Mouse (Mus musculus) neutrophil, adult 5-6 weeks (primary cell): ENCODE results near the gene Nectin1. TPM values are rescaled to one million over a fixed set of nuclear protein-coding genes. Genes with fewer than 3 reads are reported as not detected.

Source experiments
- ATAC-seq: fragments of 151-379, 151-347 bp; 2 replicates; pipeline ENCODE4 v1.8.0; 2017; ENCODE audit warnings: mild to moderate bottlenecking, moderate TSS enrichment; ENCODE audit not compliant: insufficient number of reproducible peaks, poor library complexity, low FRiP score, severe bottlenecking; ENCODE audit errors: extremely low read depth
- total RNA-seq: library from RNA; stranded (forward); fragments of 200-1000 nt; gene quantifications from 2 replicates; pipeline ENCODE4 v1.2.3, GENCODE M21; 2017

Gene Nectin1
- total RNA-seq, 1 experiment from 2014 or later: 2.6 TPM

GRCm38 (mm10) chr9:43737331-43737730, 6.5 kb upstream of the Nectin1 start:
- no peak for ATAC-seq

GRCm38 (mm10) chr9:43737871-43738292, 5.9 kb upstream of the Nectin1 start:
- no peak for ATAC-seq

GRCm38 (mm10) chr9:43738480-43739084, 5.2 kb upstream of the Nectin1 start:
- ATAC-seq: no peak

- ATAC-seq: no peak
These were observed 2.5 kb upstream of the Nectin1 start for GRCm38 (mm10) chr9:43741277-43741676.

GRCm38 (mm10) chr9:43742066-43742465, 1.7 kb upstream of the Nectin1 start:
- no peak for ATAC-seq

GRCm38 (mm10) chr9:43742902-43743646, 710 bp upstream of the Nectin1 start:
- ATAC-seq: no peak; the same call in 1 of the 2 replicates

GRCm38 (mm10) chr9:43744138-43744981, 576 bp downstream of the Nectin1 start:
- no peak for ATAC-seq

GRCm38 (mm10) chr9:43745051-43745792, 1.4 kb downstream of the Nectin1 start:
- no peak for ATAC-seq

GRCm38 (mm10) chr9:43745951-43746703, 2.3 kb downstream of the Nectin1 start:
- no peak for ATAC-seq

GRCm38 (mm10) chr9:43747710-43748109, 3.9 kb downstream of the Nectin1 start:
- ATAC-seq: no peak

GRCm38 (mm10) chr9:43748519-43748918, 4.7 kb downstream of the Nectin1 start:
- no peak for ATAC-seq

- no peak for ATAC-seq
These were observed 6.3 kb downstream of the Nectin1 start for GRCm38 (mm10) chr9:43750053-43750452.

GRCm38 (mm10) chr9:43751111-43751510, 7.3 kb downstream of the Nectin1 start:
- ATAC-seq: no peak

GRCm38 (mm10) chr9:43753481-43753880, 9.7 kb downstream of the Nectin1 start:
- ATAC-seq: no peak

- no peak for ATAC-seq
These were observed 10.3 kb downstream of the Nectin1 start for GRCm38 (mm10) chr9:43754083-43754482.

- ATAC-seq: no peak
These were observed 11.0 kb downstream of the Nectin1 start for GRCm38 (mm10) chr9:43754768-43755197.

- no peak for ATAC-seq
These were observed 11.7 kb downstream of the Nectin1 start for GRCm38 (mm10) chr9:43755464-43755863.

GRCm38 (mm10) chr9:43755928-43756327, 12.1 kb downstream of the Nectin1 start:
- no peak for ATAC-seq
